Mouse (Mus musculus) retina, adult 2 months (tissue): ENCODE measurements around the gene Pcsk6.
A peak's percentile ranks its signal among the peaks of the same experiment; 100 is the strongest.
"Not testable (repeated sequence)": the region's sequence is repeated elsewhere in the genome, so short reads cannot be mapped to it uniquely, and the experiment has no call there.

Experiments
- DNase-seq: peaks from one replicate; pipeline ENCODE4 v3.0.0-alpha.2; 2012; ENCODE audit warnings: low read depth, low spot score

The Pcsk6 gene

DNA sequence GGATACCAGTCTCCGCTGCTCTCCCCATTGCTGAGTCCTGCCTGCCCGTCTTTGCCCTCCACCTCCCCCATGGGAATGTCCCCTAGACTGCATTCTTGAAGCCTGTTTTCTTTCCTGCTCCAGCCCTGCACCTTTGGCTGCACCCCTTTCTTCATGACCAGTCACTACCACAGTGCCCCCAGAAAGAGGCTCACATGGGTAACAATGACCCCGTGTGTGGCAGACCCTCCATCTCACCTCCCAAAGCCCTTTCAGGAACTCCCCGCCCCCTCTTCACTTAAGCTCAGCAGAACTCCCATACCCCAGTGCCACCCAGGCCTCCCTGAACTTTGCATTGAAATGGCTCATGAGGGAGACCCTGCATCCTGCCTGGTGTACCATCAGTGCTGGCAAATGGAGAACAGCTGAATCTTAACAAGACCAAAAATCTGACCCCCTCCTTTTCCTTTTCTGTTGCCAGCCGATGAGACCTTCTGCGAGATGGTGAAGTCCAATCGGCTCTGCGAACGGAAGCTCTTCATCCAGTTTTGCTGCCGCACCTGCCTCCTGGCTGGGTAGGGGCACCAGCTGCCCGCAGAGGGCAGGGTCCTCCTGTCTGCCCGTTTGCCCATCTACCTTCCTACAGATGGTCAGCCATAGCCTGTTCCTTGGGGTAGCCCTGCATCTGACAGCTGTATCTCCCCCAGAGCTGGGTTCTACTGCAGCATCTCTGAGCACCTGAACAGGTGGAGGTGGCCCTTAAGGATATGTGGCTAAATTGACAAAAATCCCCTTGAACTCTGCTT is 187.1 kb downstream of the Pcsk6 start:
- no peak for DNase-seq

- no peak for DNase-seq
Measured at GRCm38 (mm10) chr7:66053946-66054483, 192.5 kb downstream of the Pcsk6 start.

DNA sequence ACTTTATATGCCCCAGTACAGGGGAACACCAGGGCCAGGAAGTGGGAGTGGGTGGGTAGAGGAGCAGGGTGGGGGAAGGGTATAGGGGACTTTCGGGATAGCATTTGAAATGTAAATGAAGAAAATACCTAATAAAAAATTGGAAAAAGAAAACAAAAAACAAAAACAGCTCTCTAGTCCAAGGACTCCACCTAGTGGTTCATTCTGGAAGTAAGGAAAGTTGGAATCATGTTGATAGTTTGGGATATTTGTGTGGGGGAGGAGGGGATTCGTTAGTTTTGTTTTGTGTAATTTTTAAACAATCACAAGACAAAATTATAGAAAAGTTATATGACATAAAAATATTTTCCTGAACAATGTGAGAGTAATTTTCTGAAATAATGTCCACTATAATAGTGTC is 193.8 kb downstream of the Pcsk6 start:
- DNase-seq = not testable (repeated sequence)

DNA sequence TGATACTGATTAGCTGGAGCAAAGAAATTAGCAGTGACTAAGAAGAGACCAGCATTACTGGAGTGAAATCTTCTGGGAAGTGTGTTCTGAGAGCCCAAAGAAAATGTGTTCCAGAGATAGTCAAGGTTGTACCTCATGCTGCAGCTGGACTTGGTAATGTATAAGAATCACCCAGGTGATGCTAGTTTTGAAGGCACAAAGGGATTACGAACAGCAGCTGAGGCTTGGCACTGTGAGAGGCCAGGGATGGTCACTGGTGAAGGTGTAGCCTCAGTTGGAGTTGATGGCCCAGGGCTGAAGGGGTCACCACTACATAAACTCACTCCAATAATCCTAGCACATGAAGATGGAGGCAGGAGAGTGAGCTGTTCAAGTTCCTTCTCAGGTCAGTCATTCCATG is 197.2 kb downstream of the Pcsk6 start, which contains the start of gene Snrpa1:
TSS of gene Snrpa1 (plus strand) at position 301 of the 400 bp plus-strand sequence.
- no peak for DNase-seq

DNA sequence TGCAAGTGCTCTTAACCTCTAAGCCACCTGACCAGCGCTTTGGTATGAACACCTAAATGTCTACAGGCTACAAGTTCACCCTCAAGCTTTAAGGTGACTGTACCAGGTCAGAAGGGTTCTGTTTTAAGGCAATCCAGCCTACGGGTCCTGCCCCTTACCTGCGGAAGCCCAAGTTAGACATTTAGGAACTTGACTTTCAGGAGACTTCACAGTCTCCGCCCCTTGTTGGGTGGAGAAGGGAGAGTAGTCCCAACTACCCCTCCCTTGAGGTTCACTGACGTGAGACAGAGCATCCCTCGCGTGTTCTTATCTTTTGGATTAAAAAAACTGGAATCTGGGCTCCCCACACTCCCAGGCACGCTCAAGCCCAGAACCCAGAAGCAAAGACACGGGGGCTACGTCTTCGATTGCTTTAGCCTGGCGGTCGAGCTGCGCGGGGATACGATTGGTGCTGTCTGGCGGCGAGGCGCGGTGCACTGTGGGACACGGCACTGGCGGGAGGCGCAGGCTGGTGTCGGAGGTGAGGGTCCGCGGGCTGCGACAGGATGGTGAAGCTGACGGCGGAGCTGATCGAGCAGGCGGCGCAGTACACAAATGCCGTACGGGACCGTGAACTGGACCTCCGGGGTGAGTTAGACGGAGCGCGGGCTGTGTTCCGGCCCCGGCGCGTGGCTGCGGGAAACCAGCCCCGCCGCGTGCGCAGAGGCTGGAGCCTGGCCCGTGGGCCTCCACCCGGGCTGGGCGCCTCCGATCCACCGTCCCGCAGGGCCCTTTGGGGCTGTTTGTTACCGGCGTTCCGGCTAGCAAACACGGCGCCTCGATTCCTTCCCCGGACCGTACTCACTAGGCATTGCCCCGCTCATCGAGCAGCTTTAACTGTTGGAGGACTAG is 198.8 kb downstream of the Pcsk6 start:
- DNase-seq = peak; percentile 60

DNA sequence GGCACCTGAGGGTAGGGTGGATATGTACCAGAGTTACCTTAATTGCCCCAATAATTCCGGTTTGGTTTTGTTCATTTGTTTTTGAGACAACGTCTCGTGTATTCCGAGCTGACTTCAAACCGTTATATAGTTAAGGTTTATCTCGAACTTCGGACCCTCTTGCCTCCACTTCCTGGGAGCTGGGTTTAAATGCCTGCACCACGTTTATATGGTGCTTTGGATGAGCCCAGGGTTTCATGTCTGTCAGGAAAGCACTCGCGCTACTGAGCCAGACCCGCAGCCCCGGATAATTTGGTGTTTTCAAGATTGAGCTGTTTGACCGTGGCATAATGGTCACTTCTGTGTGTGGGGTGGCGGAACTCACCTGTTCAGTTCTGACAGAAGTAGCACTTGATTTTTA is 199.5 kb downstream of the Pcsk6 start:
- DNase-seq = no peak

- no peak for DNase-seq
Measured at GRCm38 (mm10) chr7:66076411-66076810, 214.9 kb downstream of the Pcsk6 start.

- peak; percentile 83 for DNase-seq
Measured at GRCm38 (mm10) chr7:66079364-66080230, 218.1 kb downstream of the Pcsk6 start, which contains the start of gene Selenos. Gene Selenos (plus strand): TSS chr7:66079649.

GRCm38 (mm10) chr7:66080231-66080613 is 218.7 kb downstream of the Pcsk6 start:
- DNase-seq = no peak

GRCm38 (mm10) chr7:66083757-66084156 is 222.2 kb downstream of the Pcsk6 start:
- no peak for DNase-seq

DNA sequence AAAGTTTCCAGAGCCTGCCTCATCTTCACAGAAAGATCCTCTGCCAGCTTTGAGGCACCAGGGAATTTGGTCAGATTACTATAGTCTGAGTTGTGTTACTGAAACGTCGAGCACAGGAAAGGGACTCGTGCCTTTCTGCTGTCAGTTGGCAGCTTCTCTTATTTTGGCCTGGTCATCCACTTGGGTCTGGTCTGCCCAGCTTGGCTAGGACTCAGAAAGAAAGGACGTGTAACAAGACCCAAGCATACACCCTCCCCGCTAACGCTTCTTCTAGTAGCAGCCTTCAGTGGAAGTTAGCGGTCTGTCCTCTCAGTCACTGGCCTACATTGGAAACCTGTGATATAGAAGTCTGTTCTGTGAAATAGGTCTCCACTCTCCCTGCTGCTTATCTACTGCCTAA is 223.0 kb downstream of the Pcsk6 start:
- no peak for DNase-seq

- DNase-seq = no peak
Measured at GRCm38 (mm10) chr7:66087652-66088051, 226.1 kb downstream of the Pcsk6 start.

DNA sequence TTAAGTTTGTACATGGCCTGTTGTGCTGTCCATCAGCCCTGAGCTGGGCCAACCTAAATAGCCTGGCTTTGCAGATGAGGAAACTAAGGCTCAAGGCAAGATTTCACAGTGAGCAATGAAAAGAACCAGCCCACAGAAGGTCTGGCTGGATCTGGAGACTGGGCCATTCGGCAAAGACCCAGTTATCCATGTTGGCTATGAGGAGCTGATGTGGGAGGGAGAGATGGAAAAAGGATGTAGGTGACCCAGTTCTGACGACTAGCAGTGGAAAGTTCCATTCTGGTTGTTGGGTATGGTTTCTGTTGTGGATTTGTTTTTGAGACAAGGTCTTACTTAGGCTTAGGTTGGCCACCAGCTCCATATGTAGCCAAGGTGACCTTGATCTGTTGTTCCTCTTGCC is 226.5 kb downstream of the Pcsk6 start:
- no peak for DNase-seq

GRCm38 (mm10) chr7:66090676-66091190 is 229.2 kb downstream of the Pcsk6 start:
- no peak for DNase-seq

GRCm38 (mm10) chr7:66091553-66091952 is 230.0 kb downstream of the Pcsk6 start:
- no peak for DNase-seq

- no peak for DNase-seq
Measured at GRCm38 (mm10) chr7:66092656-66093055, 231.1 kb downstream of the Pcsk6 start.

DNA sequence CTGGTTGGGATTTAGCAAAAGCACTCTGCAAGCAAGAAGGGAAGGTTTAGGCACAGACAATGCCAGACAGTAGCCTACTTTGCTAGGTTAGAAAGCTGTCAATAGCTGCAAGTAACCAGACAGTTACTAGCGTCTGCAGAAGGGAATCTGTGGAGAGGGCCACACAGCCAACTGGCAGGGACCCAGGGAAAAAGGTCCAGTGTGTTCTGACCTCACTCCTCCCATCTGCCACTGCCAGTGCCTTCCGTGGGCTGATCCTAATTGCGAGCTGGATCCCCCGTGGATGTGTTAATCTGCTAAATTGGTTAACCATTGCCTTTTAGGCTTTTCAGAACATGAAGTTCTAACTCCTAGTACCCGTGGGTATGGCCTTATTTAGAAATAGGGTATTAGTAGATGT is 232.6 kb downstream of the Pcsk6 start:
- DNase-seq = no peak

GRCm38 (mm10) chr7:66098803-66099202 is 237.3 kb downstream of the Pcsk6 start:
- DNase-seq = no peak
